Mouse (Mus musculus) C2C12 (cell line): ENCODE measurements around the gene Mtfmt. TPM values are rescaled to one million over a fixed set of nuclear protein-coding genes. Genes with fewer than 3 reads are reported as not detected.

Experiments
- H3K27me3 ChIP-seq: one replicate; pipeline ENCODE4 v1.6.1; 2011; ENCODE audit not compliant: control insufficient read depth, insufficient read depth, insufficient read length
- H3K36me3 ChIP-seq: one replicate; pipeline ENCODE4 v1.6.1; 2011; ENCODE audit not compliant: control insufficient read depth, insufficient read depth
- H3K4me3 ChIP-seq: one replicate; pipeline ENCODE4 v1.5.1; 2011; ENCODE audit warnings: mild to moderate bottlenecking, control low read depth; ENCODE audit not compliant: poor library complexity, insufficient read depth, severe bottlenecking
- H3K79me2 ChIP-seq: one replicate; pipeline ENCODE4 v1.6.1; 2011; ENCODE audit not compliant: control insufficient read depth, insufficient read depth
- H3K79me3 ChIP-seq: one replicate; pipeline ENCODE4 v1.6.1; 2011; ENCODE audit warnings: low read depth, control low read depth
- H3ac ChIP-seq: one replicate; pipeline ENCODE3; 2011; ENCODE audit warnings: low read depth; ENCODE audit not compliant: control insufficient read depth, insufficient read length
- CEBPB ChIP-seq: IDR thresholded peaks from one replicate; pipeline ENCODE4 v1.6.1; 2011; ENCODE audit warnings: low read depth, mild to moderate bottlenecking, control low read depth, moderate library complexity
- CTCF ChIP-seq: IDR thresholded peaks from one replicate; pipeline ENCODE4 v1.5.1; 2011; ENCODE audit not compliant: control insufficient read depth, insufficient read depth, insufficient read length
- FOSL1 ChIP-seq: IDR thresholded peaks from one replicate; pipeline ENCODE4 v1.8.0; 2011; ENCODE audit warnings: mild to moderate bottlenecking, low read length; ENCODE audit not compliant: poor library complexity, insufficient read depth, severe bottlenecking
- MAX ChIP-seq: IDR thresholded peaks from one replicate; pipeline ENCODE4 v1.6.1; 2011; ENCODE audit warnings: mild to moderate bottlenecking, control low read depth
- MYOD1 ChIP-seq: IDR thresholded peaks from one replicate; pipeline ENCODE4 v1.6.1; 2011; ENCODE audit warnings: low read depth; ENCODE audit not compliant: control insufficient read depth, insufficient read length
- MYOG ChIP-seq: IDR thresholded peaks from one replicate; pipeline ENCODE4 v1.6.1; 2011; ENCODE audit not compliant: control insufficient read depth, insufficient read length; ENCODE audit errors: extremely low read depth
- USF1 ChIP-seq: IDR thresholded peaks from one replicate; pipeline ENCODE4 v1.6.1; 2011; ENCODE audit warnings: low read depth, mild to moderate bottlenecking, control low read depth, moderate library complexity
- polyA plus RNA-seq: library from polyadenylated mRNA; unstranded; fragments of >200 nt; fragmentation: generic; extraction: Trizol; gene quantifications from one replicate; pipeline ENCODE4 v1.2.1, GENCODE M21; 2012; ENCODE audit warnings: missing spikeins

Mtfmt gene
- polyA plus RNA-seq, 1 experiment, result 7.1 TPM

GRCm38 (mm10) chr9:65447951-65448350 is 12.4 kb downstream of the Mtfmt start:
- H3K79me2 ChIP-seq, result no peaks in the 10 kb centered on the region
- H3K4me3 ChIP-seq, result no peak overlapping the region
- H3ac ChIP-seq, result no peak overlapping the region
- no peaks in the 10 kb centered on the region for H3K27me3 ChIP-seq
- no peak for TF ChIP-seq CEBPB
- TF ChIP-seq MAX, result no peak
- no peak for TF ChIP-seq MYOG
- TF ChIP-seq USF1, result no peak
- no peak for TF ChIP-seq CTCF
- TF ChIP-seq MYOD1, result no peak
- no peak for TF ChIP-seq FOSL1
- no peaks in the 10 kb centered on the region for H3K79me3 ChIP-seq
- peaks cover 36% of the 10 kb centered on the region for H3K36me3 ChIP-seq

- Histone ChIP-seq H3K79me2 (peaks cover 29% of the 10 kb centered on the region), H3K4me3 (no peak overlapping the region), H3K27me3 (no peaks in the 10 kb centered on the region), H3ac (no peak overlapping the region), H3K36me3 (no peaks in the 10 kb centered on the region), H3K79me3 (peaks cover 6% of the 10 kb centered on the region)
- no peak for TF ChIP-seq USF1
- TF ChIP-seq CEBPB, result no peak
- no peak for TF ChIP-seq CTCF
- TF ChIP-seq FOSL1, result no peak
- TF ChIP-seq MYOG, result no peak
Observed at GRCm38 (mm10) chr9:65458975-65459374, 23.4 kb downstream of the Mtfmt start.

- H3K79me3 ChIP-seq, result peaks cover 8% of the 10 kb centered on the region
- peaks cover 29% of the 10 kb centered on the region for H3K79me2 ChIP-seq
- no peak overlapping the region for H3K4me3 ChIP-seq
- H3ac ChIP-seq, result no peak overlapping the region
- H3K27me3 ChIP-seq, result no peaks in the 10 kb centered on the region
- TF ChIP-seq FOSL1, result no peak
- no peak for TF ChIP-seq MYOG
- no peak for TF ChIP-seq CTCF
- TF ChIP-seq MYOD1, result no peak
- TF ChIP-seq USF1, result no peak
- TF ChIP-seq CEBPB, result no peak
- TF ChIP-seq MAX, result no peak
- H3K36me3 ChIP-seq, result peaks cover 9% of the 10 kb centered on the region
Observed at GRCm38 (mm10) chr9:65460198-65460597, 24.6 kb downstream of the Mtfmt start.

GRCm38 (mm10) chr9:65460732-65461442 is 25.3 kb downstream of the Mtfmt start, which contains the start of gene Spg21:
Spg21 (plus strand) TSS chr9:65460947.
- peaks cover 16% of the 10 kb centered on the region for H3K36me3 ChIP-seq
- peak within 1 kb of the TSS; percentile 63 for H3ac ChIP-seq
- H3K79me3 ChIP-seq, result peaks cover 8% of the 10 kb centered on the region
- no peaks in the 10 kb centered on the region for H3K27me3 ChIP-seq
- TF ChIP-seq CEBPB (no peak), MYOG (no peak), USF1 (peak; percentile 59), FOSL1 (no peak), MAX (no peak), MYOD1 (no peak), CTCF (no peak)
- H3K4me3 ChIP-seq, result peak within 1 kb of the TSS; percentile 65
- H3K79me2 ChIP-seq, result peaks cover 29% of the 10 kb centered on the region

GRCm38 (mm10) chr9:65462544-65462943 is 27.0 kb downstream of the Mtfmt start:
- Histone ChIP-seq H3K79me3 (peaks cover 8% of the 10 kb centered on the region), H3K27me3 (no peaks in the 10 kb centered on the region), H3K4me3 (no peak overlapping the region), H3ac (no peak overlapping the region), H3K79me2 (peaks cover 29% of the 10 kb centered on the region), H3K36me3 (peaks cover 19% of the 10 kb centered on the region)
- no peak for TF ChIP-seq CEBPB
- TF ChIP-seq CTCF, result no peak
- no peak for TF ChIP-seq MAX
- no peak for TF ChIP-seq FOSL1
- no peak for TF ChIP-seq MYOG
- TF ChIP-seq USF1, result no peak
- TF ChIP-seq MYOD1, result no peak
